Mouse (Mus musculus): ENCODE data around the gene Meltf. TPM values are rescaled to one million over a fixed set of nuclear protein-coding genes. Genes with fewer than 3 reads are reported as not detected.

The Meltf gene
- total and polyA plus RNA-seq, 3 experiments: 0.04 to 0.09 (median 0.07) TPM

DNA sequence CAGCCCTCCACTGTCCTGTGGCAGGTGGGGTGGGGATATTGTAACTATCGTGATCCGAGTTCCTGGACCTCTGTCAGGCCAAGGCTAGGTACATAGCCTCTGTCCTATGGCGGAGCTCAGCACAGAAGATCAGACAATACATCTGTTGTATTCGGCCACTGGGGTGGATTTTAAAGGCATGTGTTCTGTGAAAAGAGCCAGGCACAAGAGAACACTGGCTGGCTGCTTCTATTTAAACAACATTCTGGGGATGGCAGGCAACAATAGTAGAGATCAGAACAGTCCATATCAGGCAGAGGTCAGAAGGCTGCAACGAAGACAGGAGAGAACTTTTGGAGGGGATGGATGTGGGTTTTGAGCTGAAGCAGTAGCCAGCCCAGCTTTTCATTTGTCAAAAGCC lies 53.6 kb downstream of the Meltf start:
- Histone ChIP-seq H3K4me3 (replicated peaks in 1 of 3; ENCODE audit: low read depth in 2 of 3, low read length in 2 of 3, poor library complexity in 1 of 3) (peak overlapping the region in 1 of 3 experiments; percentile 0), H3K9me3 (replicated peaks; ENCODE audit: low read length) (peaks cover 78% of the 10 kb centered on the region), H3K9ac (ENCODE audit: insufficient read depth, low read depth) (no peak overlapping the region), H3K27me3 (replicated peaks) (no peaks in the 10 kb centered on the region), H3K79me2 (replicated peaks; ENCODE audit: control insufficient read depth, extremely low read depth, insufficient read depth, poor library complexity, severe bottlenecking) (peaks cover 4% of the 10 kb centered on the region; the same call in 1 of the 2 replicates), H3K27ac (ENCODE audit: insufficient read depth, low read depth) (no peak overlapping the region), H3K36me3 (replicated peaks in 1 of 2; ENCODE audit: control insufficient read depth in 1 of 2, insufficient read depth in 1 of 2, low read length in 1 of 2) (peaks cover 9 to 76% of the 10 kb centered on the region in 2 experiments), H3K4me2 (ENCODE audit: insufficient read depth, low read depth, poor library complexity, severe bottlenecking) (no peak overlapping the region), H3K4me1 (ENCODE audit: control insufficient read depth in 1 of 2, insufficient read depth in 2 of 2) (peaks cover 5 to 24% of the 10 kb centered on the region in 2 experiments; a peak in 3 of 4 replicates)
- TF ChIP-seq ETS1 (conservative IDR thresholded peaks at IDR 0.05; ENCODE audit: low read depth, low read length) (no peak), ELF1 (IDR thresholded peaks at IDR 0.05; ENCODE audit: low read depth, low read length) (no peak), NRF1 (IDR thresholded peaks at IDR 0.05; ENCODE audit: low read depth, low read length) (no peak)
- in situ Hi-C loops (cut with MboI; ENCODE audit: low pct_ligation_motif_present, low pct_unique_long_range_greater_than_20kb, low sequenced_read_pairs) (no loop called here), dilution Hi-C loops (cut with MboI; ENCODE audit: extremely low pct_ligation_motif_present, extremely low pct_unique_long_range_greater_than_20kb, low sequenced_read_pairs) (no loop called here)
- DNase-seq (ENCODE audit: extremely low read depth): no peak

DNA sequence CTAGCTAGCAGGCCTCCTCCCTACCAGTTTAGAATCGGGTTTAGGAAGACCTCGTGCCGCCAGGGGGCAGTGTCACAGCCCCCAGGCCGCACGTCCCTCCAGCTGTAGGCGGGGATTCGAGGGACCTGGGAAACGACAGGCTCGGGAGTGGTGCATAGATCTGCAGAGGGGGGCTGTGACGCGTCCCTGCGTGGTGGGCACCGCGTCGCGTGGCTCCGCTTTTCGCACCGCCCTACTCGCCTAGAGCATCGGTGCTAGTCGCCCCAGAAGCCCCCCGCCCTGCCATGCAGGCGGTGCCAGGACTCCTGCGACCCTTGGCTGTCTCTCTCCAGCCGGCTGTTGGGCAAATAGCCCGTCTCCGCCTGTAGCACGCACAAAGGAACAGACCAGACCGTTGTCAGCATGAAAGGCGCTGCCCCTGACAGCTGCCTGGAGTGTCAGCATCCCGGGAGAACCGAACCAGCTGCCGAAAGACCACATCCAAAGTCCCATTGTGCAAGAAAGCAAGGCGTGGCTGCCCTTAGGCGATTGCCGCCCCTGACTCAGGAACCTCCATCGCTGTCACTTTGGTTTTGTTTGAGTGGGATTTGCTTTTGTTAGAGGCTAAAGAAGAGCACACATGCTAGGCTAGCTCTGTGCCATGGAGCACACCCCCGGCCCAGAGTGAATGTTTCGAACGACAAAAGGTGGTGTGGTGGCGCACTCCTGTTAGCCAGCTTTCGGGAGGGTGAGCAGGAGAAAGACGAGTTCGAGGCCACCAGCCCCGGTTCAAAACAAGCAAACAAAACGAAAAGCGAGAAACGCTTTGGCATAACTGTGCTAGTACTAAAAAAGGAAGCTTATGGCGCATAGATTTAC lies 54.5 kb downstream of the Meltf start:
- Histone ChIP-seq H3K9me3 (replicated peaks; ENCODE audit: low read length) (peaks cover 78% of the 10 kb centered on the region), H3K27me3 (replicated peaks) (no peaks in the 10 kb centered on the region), H3K9ac (ENCODE audit: insufficient read depth, low read depth) (no peak overlapping the region), H3K4me3 (replicated peaks in 1 of 3; ENCODE audit: low read depth in 2 of 3, low read length in 2 of 3, poor library complexity in 1 of 3) (peak overlapping the region in 1 of 3 experiments; percentile 21), H3K27ac (ENCODE audit: insufficient read depth, low read depth) (no peak overlapping the region), H3K4me2 (ENCODE audit: insufficient read depth, low read depth, poor library complexity, severe bottlenecking) (no peak overlapping the region), H3K79me2 (replicated peaks; ENCODE audit: control insufficient read depth, extremely low read depth, insufficient read depth, poor library complexity, severe bottlenecking) (no peaks in the 10 kb centered on the region), H3K4me1 (ENCODE audit: control insufficient read depth in 1 of 2, insufficient read depth in 2 of 2) (peaks cover 3 to 24% of the 10 kb centered on the region in 2 experiments; a peak in 3 of 4 replicates), H3K36me3 (replicated peaks in 1 of 2; ENCODE audit: control insufficient read depth in 1 of 2, insufficient read depth in 1 of 2, low read length in 1 of 2) (peaks cover 9 to 76% of the 10 kb centered on the region in 2 experiments)
- in situ Hi-C loops (cut with MboI; ENCODE audit: low pct_ligation_motif_present, low pct_unique_long_range_greater_than_20kb, low sequenced_read_pairs) (no loop called here), dilution Hi-C loops (cut with MboI; ENCODE audit: extremely low pct_ligation_motif_present, extremely low pct_unique_long_range_greater_than_20kb, low sequenced_read_pairs) (no loop called here)
- DNase-seq (ENCODE audit: extremely low read depth): no peak
- TF ChIP-seq MAX (IDR thresholded peaks at IDR 0.05; ENCODE audit: low read length) (no peak), RAD21 (IDR thresholded peaks at IDR 0.05; ENCODE audit: low read depth, low read length) (no peak), ELF1 (IDR thresholded peaks at IDR 0.05; ENCODE audit: low read depth, low read length) (no peak), PAX5 (IDR thresholded peaks at IDR 0.05; ENCODE audit: low read length) (no peak), CHD2 (IDR thresholded peaks at IDR 0.05; ENCODE audit: low read length) (no peak), USF1 (IDR thresholded peaks at IDR 0.05; ENCODE audit: low read depth, low read length) (no peak), TCF12 (IDR thresholded peaks at IDR 0.05; ENCODE audit: low read depth, low read length) (no peak), MAZ (IDR thresholded peaks at IDR 0.05; ENCODE audit: low read depth, low read length) (no peak), GABPA (IDR thresholded peaks at IDR 0.05; ENCODE audit: insufficient replicate concordance, low read depth, low read length) (no peak), ZMIZ1 (IDR thresholded peaks at IDR 0.05; ENCODE audit: low read depth, low read length) (no peak), CTCF (conservative IDR thresholded peaks at IDR 0.05 in 1 of 2, IDR thresholded peaks at IDR 0.05 in 1 of 2; ENCODE audit: low read depth in 2 of 2, low read length in 2 of 2) (no peak), ZNF384 (IDR thresholded peaks at IDR 0.05; ENCODE audit: low read depth, low read length) (no peak)

All from CH12.LX (cell line).